Mouse (Mus musculus): ENCODE measurements at regions not wholly inside any gene's neighbourhood (a gene's known extent, or its start where the extent isn't known, plus 50 kb on each side); places are given as distances from the start of the nearest gene placed in this dataset.
"Not testable (repeated sequence)": the region's sequence is repeated elsewhere in the genome, so short reads cannot be mapped to it uniquely, and the experiment has no call there.

DNA sequence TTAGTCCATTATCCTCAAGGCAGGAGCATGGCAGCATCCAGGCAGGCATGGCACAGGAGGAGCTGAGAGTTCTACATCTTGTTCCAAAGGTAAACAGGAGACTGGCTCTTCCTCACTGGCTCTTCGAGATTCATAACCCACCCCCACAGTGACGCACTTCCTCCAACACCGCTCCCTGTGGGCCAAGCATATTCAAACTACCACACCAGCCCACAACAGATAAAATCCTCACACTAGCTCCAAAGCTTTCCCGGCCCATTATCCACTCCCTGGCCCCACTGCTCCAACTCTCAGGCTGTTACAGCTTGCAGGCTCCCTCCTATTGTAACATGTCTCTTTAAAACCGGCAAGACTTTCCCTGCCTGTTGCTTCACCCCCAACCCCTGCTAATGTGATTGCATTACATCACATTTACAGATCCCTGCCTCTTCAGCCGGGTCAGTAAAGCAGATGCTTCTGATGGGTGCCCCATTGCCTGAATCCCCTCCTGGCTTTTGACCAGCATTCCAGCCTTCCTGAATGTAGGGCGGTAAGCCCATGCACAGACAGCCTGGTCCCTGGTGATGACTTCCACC is 113.0 kb upstream of the Ipo5 start:
- no peaks in the 10 kb centered on the region for H3K36me3 ChIP-seq (ENCODE audit: control insufficient read depth, insufficient read depth, low read length)
- ATAC-seq (ENCODE audit: insufficient number of reproducible peaks, insufficient read depth, low FRiP score, low read depth): no peak
- no peak overlapping the region for H3K9ac ChIP-seq (ENCODE audit: low read length)
- 56% methylated on average over 7 of the region's 7 CpGs for WGBS
- no peak overlapping the region for H3K4me3 ChIP-seq (ENCODE audit: control insufficient read depth in 1 of 2, insufficient read depth in 1 of 2, low read depth in 1 of 2, low read length in 2 of 2)
- 0 out of 2 replicates have a peak, but pooled peaks cover 3% of the 10 kb centered on the region for H3K9me3 ChIP-seq (ENCODE audit: control insufficient read depth, low read length)
- no peaks in the 10 kb centered on the region for H3K4me1 ChIP-seq (ENCODE audit: control insufficient read depth in 2 of 2, insufficient read depth in 2 of 2, low read length in 2 of 2)
- H3K27me3 ChIP-seq (ENCODE audit: control insufficient read depth, insufficient read depth, low read length): no peaks in the 10 kb centered on the region
- no peak overlapping the region for H3K27ac ChIP-seq (replicated peaks in 1 of 2; ENCODE audit: control insufficient read depth in 1 of 2, insufficient read depth in 1 of 2, low read depth in 2 of 2, low read length in 2 of 2)
- no peak overlapping the region for H3K4me2 ChIP-seq (ENCODE audit: low read length)

DNA sequence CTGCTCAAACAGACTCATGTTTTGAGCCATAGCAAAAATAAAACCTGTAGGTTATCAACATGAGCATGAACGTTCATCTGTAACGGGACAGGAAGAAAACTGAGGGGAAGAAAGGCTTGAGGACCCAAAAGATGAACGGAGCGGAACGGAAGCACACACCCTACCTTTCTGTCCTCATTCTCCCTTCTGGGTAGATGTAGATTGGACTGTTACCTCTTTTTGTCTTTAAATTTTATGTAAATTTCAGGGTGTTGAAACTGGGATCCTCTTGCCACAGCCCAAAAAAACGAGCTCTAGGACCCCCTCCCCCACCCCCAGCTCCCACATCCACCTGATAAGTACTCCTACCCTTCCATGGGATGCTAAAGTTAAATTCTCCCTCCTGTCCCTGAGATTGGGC is 107.8 kb upstream of the Ipo5 start:
- no peak overlapping the region for H3K4me3 ChIP-seq (ENCODE audit: control insufficient read depth in 1 of 2, insufficient read depth in 1 of 2, low read depth in 1 of 2, low read length in 2 of 2)
- no peaks in the 10 kb centered on the region for H3K36me3 ChIP-seq (ENCODE audit: control insufficient read depth, insufficient read depth, low read length)
- H3K27me3 ChIP-seq (ENCODE audit: control insufficient read depth, insufficient read depth, low read length): no peaks in the 10 kb centered on the region
- peak overlapping the region; percentile 55; the same call in 1 of the 2 replicates for H3K4me2 ChIP-seq (ENCODE audit: low read length)
- no peaks in the 10 kb centered on the region for H3K9me3 ChIP-seq (ENCODE audit: control insufficient read depth, low read length)
- peaks cover 4 to 6% of the 10 kb centered on the region in 2 experiments; a peak in 1 of 4 replicates for H3K4me1 ChIP-seq (ENCODE audit: control insufficient read depth in 2 of 2, insufficient read depth in 2 of 2, low read length in 2 of 2)
- H3K9ac ChIP-seq (ENCODE audit: low read length): no peak overlapping the region
- 72% methylated on average over 6 of the region's 6 CpGs for WGBS
- no peak overlapping the region for H3K27ac ChIP-seq (replicated peaks in 1 of 2; ENCODE audit: control insufficient read depth in 1 of 2, insufficient read depth in 1 of 2, low read depth in 2 of 2, low read length in 2 of 2)
- ATAC-seq (ENCODE audit: insufficient number of reproducible peaks, insufficient read depth, low FRiP score, low read depth): no peak

DNA sequence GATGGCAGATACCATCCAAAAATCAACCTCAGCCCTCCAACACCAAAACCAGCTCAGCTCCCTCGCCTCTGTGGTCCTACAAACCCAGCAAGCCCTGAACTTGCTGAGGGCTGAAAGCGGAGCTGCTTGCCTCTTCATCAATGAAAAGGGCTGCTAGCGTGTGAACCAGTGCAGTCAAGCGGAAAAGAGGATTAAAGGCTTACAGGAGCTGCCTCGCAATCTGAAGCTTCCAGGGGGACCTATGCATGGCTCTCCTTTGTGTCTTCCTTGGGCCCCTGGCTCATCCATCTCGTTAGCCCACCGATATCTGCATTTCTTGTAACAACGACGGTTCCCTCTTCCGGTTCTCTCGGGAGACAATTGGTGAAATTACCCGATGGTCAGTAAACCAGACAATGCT is 107.3 kb upstream of the Ipo5 start:
- Histone ChIP-seq H3K4me2 (ENCODE audit: low read length) (peak overlapping the region; percentile 55), H3K4me3 (ENCODE audit: control insufficient read depth in 1 of 2, insufficient read depth in 1 of 2, low read depth in 1 of 2, low read length in 2 of 2) (peak overlapping the region; percentile 9 to 18; a peak in 3 of 4 replicates), H3K4me1 (ENCODE audit: control insufficient read depth in 2 of 2, insufficient read depth in 2 of 2, low read length in 2 of 2) (peaks cover 4 to 6% of the 10 kb centered on the region in 2 experiments; a peak in 1 of 4 replicates), H3K9me3 (ENCODE audit: control insufficient read depth, low read length) (no peaks in the 10 kb centered on the region), H3K27me3 (ENCODE audit: control insufficient read depth, insufficient read depth, low read length) (no peaks in the 10 kb centered on the region), H3K36me3 (ENCODE audit: control insufficient read depth, insufficient read depth, low read length) (no peaks in the 10 kb centered on the region), H3K27ac (replicated peaks in 1 of 2; ENCODE audit: control insufficient read depth in 1 of 2, insufficient read depth in 1 of 2, low read depth in 2 of 2, low read length in 2 of 2) (no peak overlapping the region), H3K9ac (ENCODE audit: low read length) (peak overlapping the region; percentile 16; the same call in 1 of the 2 replicates)
- no peak for ATAC-seq (ENCODE audit: insufficient number of reproducible peaks, insufficient read depth, low FRiP score, low read depth)
- WGBS: 8% methylated on average over 12 of the region's 12 CpGs

DNA sequence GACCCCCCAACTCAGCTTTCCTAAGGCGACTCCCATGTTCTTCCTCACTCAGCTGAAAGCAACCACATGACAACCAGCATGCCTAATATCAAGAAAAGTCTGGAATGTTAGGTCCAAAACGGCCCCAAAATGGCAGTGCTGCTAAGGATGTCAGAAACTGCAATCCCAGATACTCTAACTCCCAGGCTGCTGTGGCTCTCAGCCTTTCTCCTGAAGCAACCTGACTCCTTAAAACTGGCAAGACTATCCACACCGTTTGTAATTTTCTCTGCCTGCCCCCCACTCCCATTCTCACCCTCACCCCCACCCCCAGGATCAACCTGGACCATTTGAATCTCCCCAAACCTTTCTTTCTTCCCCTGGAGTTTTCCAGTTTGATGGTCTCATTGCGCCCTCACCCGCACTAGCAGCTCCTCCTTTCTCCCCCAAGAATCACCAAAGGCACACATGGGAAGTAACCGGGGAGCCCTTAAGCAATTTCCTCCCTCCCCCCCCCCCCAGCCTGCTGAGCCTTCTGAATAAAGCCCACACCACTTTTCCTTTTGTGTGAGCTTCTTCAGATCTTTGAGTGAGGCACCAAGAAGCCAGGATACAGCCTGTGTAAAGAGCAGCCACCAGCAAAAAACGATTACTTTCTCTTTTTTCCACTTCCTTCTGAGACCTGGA is 106.7 kb upstream of the Ipo5 start:
- peak overlapping the region; percentile 55 for H3K4me2 ChIP-seq (ENCODE audit: low read length)
- no peaks in the 10 kb centered on the region for H3K36me3 ChIP-seq (ENCODE audit: control insufficient read depth, insufficient read depth, low read length)
- no peaks in the 10 kb centered on the region for H3K27me3 ChIP-seq (ENCODE audit: control insufficient read depth, insufficient read depth, low read length)
- WGBS: 20% methylated on average over 7 of the region's 7 CpGs
- peak overlapping the region; percentile 9 to 18; a peak in 1 of 4 replicates for H3K4me3 ChIP-seq (ENCODE audit: control insufficient read depth in 1 of 2, insufficient read depth in 1 of 2, low read depth in 1 of 2, low read length in 2 of 2)
- ATAC-seq (ENCODE audit: insufficient number of reproducible peaks, insufficient read depth, low FRiP score, low read depth): no peak
- H3K9ac ChIP-seq (ENCODE audit: low read length): no peak overlapping the region
- no peaks in the 10 kb centered on the region for H3K9me3 ChIP-seq (ENCODE audit: control insufficient read depth, low read length)
- H3K27ac ChIP-seq (replicated peaks in 1 of 2; ENCODE audit: control insufficient read depth in 1 of 2, insufficient read depth in 1 of 2, low read depth in 2 of 2, low read length in 2 of 2): no peak overlapping the region
- peaks cover 4 to 6% of the 10 kb centered on the region in 2 experiments; a peak in 1 of 4 replicates for H3K4me1 ChIP-seq (ENCODE audit: control insufficient read depth in 2 of 2, insufficient read depth in 2 of 2, low read length in 2 of 2)

DNA sequence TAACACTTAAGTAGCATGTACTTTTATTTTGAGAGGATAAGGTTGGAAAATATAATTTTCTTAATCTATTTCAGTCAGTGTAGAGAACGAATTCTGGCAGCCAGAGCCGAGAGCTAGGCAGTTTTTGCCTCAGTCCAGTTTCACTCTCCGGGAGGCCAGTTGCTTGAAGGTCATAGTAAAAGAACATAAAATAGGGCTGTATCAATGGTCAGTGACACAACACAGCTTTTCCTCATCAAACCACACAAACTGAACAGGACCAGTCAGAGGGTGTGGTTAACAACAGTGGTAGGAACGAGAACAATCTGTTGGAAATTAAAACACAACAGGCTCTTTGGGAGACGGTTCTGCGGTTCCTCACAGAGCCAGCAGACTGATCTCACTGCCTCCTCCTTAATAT is 105.9 kb upstream of the Ipo5 start:
- Histone ChIP-seq H3K9me3 (ENCODE audit: control insufficient read depth, low read length) (no peaks in the 10 kb centered on the region), H3K4me2 (ENCODE audit: low read length) (no peak overlapping the region), H3K4me3 (ENCODE audit: control insufficient read depth in 1 of 2, insufficient read depth in 1 of 2, low read depth in 1 of 2, low read length in 2 of 2) (no peak overlapping the region), H3K27ac (replicated peaks in 1 of 2; ENCODE audit: control insufficient read depth in 1 of 2, insufficient read depth in 1 of 2, low read depth in 2 of 2, low read length in 2 of 2) (no peak overlapping the region), H3K4me1 (ENCODE audit: control insufficient read depth in 2 of 2, insufficient read depth in 2 of 2, low read length in 2 of 2) (peaks cover 4 to 6% of the 10 kb centered on the region in 2 experiments; a peak in 1 of 4 replicates), H3K9ac (ENCODE audit: low read length) (no peak overlapping the region), H3K36me3 (ENCODE audit: control insufficient read depth, insufficient read depth, low read length) (no peaks in the 10 kb centered on the region), H3K27me3 (ENCODE audit: control insufficient read depth, insufficient read depth, low read length) (no peaks in the 10 kb centered on the region)
- no peak for ATAC-seq (ENCODE audit: insufficient number of reproducible peaks, insufficient read depth, low FRiP score, low read depth)
- WGBS: 71% methylated on average over 6 of the region's 6 CpGs

DNA sequence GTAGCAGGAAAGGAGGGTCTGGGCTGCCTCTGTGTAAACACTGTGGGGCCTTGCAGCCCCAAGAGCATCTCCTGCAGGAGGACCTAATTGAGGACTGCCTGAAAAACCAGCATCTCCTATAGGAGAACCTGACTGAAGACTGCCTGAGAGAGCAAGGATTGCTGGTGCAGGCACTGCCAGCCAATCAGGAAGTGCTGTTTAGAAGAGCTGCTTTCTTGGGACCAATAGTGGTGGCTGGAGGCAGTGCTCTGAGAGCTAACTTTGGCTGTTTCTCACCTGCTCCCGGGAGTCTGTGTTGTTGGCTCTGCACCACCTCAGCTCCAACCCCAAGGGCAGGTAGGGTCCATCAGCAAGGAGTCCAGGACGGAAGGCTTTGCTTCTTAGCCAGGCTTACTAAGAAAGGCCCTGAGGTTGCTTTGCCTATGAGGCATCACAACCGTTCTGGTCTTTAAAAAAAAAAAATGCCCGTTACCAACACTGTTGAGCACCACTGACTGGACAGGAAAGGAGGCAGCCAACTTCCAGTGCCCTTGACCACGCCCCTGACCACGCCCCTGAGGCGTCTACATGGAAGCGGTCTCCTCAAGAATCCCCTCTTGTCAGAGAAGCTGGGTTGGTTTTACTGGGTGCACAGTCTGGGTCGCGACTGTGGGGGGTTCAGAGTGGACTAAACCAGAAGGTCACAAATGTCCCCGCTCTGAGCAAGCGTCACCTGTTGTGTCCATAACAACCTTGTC is 105.0 kb upstream of the Ipo5 start:
- peak overlapping the region; percentile 29 for H3K4me2 ChIP-seq (ENCODE audit: low read length)
- not testable (repeated sequence) for H3K27me3 ChIP-seq (ENCODE audit: control insufficient read depth, insufficient read depth, low read length); H3K4me3 ChIP-seq (ENCODE audit: control insufficient read depth in 1 of 2, insufficient read depth in 1 of 2, low read depth in 1 of 2, low read length in 2 of 2); H3K36me3 ChIP-seq (ENCODE audit: control insufficient read depth, insufficient read depth, low read length); H3K9ac ChIP-seq (ENCODE audit: low read length); H3K9me3 ChIP-seq (ENCODE audit: control insufficient read depth, low read length); H3K4me1 ChIP-seq (ENCODE audit: control insufficient read depth in 2 of 2, insufficient read depth in 2 of 2, low read length in 2 of 2); H3K27ac ChIP-seq (replicated peaks in 1 of 2; ENCODE audit: control insufficient read depth in 1 of 2, insufficient read depth in 1 of 2, low read depth in 2 of 2, low read length in 2 of 2); ATAC-seq (ENCODE audit: insufficient number of reproducible peaks, insufficient read depth, low FRiP score, low read depth)
- WGBS: 38% methylated on average over 12 of the region's 12 CpGs

DNA sequence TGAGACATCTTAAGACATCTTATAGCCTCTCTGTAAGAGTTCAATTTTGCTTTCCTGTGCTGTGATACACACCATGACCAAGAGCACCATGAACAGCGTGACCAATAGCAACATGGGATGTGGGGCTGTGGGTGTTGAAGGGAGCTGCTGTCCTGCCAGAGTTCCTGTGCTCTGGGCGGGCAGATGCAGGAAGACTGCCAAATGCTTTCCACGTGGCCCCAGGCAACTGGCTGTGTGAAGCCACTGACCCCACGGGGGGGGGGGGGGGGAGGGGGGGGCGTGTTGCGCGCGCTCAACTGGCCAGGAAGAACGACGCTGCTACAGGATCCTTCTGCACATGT is 104.5 kb upstream of the Ipo5 start:
- no peak overlapping the region for H3K4me3 ChIP-seq (ENCODE audit: control insufficient read depth in 1 of 2, insufficient read depth in 1 of 2, low read depth in 1 of 2, low read length in 2 of 2)
- 28% methylated on average over 4 of the region's 10 CpGs for WGBS
- H3K36me3 ChIP-seq (ENCODE audit: control insufficient read depth, insufficient read depth, low read length): no peaks in the 10 kb centered on the region
- no peaks in the 10 kb centered on the region for H3K9me3 ChIP-seq (ENCODE audit: control insufficient read depth, low read length)
- no peak overlapping the region for H3K9ac ChIP-seq (ENCODE audit: low read length)
- no peak overlapping the region for H3K27ac ChIP-seq (replicated peaks in 1 of 2; ENCODE audit: control insufficient read depth in 1 of 2, insufficient read depth in 1 of 2, low read depth in 2 of 2, low read length in 2 of 2)
- peak overlapping the region; percentile 29 for H3K4me2 ChIP-seq (ENCODE audit: low read length)
- peaks cover 4 to 6% of the 10 kb centered on the region in 2 experiments; a peak in 1 of 4 replicates for H3K4me1 ChIP-seq (ENCODE audit: control insufficient read depth in 2 of 2, insufficient read depth in 2 of 2, low read length in 2 of 2)
- no peaks in the 10 kb centered on the region for H3K27me3 ChIP-seq (ENCODE audit: control insufficient read depth, insufficient read depth, low read length)
- ATAC-seq (ENCODE audit: insufficient number of reproducible peaks, insufficient read depth, low FRiP score, low read depth): no peak; the same call in 1 of the 2 replicates
